Mouse (Mus musculus): ENCODE data around the gene Zswim8.

Gene Zswim8

DNA sequence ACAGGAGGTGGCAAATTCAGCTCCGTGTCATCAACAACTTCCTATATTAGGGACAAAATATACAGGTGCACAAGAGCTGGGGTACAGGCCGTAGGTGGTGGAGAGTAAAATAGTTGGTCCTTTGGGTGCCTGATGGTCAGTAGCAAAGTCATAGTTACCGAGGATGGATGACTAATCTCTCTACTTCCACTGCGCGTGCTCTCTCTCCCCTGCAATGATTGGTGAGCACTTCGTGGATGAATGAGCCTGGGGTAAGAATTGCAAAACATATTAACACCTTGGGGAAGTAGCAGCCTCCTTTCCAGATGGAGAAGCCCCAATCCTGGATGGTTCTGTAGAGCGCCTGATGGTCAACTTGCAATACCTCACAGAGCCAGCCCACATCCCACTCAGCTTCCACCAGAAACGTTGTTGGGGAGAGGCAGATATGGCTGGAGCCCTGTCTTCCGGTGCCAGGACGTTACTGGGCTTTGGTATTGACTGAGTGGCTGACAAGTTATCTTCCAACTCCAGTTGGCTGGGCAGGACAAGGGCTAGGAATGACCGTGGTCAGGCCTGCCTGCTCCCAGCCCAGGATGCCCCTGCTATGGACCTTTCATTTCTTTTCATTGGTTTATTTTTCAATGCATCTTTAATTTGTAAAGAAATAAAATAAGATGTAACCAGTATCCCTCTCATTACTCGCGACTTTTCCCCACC is 13.0 kb upstream of the Zswim8 start:
- 34% methylated on average over 13 of the region's 13 CpGs for WGBS

DNA sequence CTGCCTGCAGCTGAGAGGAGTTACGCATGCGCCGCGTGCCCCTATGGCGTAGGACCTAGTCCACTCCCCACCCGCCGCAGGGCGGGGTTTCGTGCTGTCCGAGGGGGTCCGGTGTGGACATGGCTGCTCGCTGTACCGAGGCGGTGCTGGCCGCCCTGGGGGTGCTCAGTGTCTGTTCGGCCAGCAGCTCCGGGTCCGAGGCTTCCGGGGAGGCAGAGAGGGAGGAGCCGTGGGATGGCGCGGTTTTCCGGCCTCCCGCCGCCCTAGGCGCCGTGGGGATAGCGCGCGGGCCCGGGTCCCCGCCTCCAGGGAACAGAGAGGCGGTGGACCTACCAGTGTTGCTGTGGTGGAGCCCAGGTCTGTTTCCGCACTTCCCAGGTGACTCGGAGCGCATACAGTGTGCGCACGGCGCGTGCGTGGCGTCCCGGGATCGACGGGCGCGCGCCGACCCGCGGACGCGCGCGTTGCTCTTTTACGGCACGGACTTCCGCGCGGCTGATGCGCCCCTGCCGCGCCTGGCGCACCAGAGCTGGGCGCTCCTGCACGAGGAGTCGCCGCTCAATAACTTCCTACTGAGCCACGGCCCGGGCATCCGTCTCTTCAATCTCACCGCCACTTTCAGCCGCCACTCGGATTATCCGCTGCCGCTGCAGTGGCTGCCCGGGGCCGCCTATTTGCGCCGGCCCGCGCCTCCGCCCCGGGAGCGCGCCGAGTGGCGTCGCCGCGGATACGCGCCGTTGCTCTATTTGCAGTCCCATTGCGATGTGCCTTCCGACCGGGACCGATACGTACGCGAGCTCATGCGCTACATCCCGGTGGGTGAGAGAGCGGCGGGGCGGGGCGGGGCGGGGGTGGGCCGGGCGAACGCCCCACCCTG is 12.2 kb upstream of the Zswim8 start, which contains the start of gene Fut11:
Gene Fut11 (plus strand): TSS at position 85 of the 877 bp plus-strand sequence.
- WGBS: under 1% methylated on average over 111 of the region's 111 CpGs

DNA sequence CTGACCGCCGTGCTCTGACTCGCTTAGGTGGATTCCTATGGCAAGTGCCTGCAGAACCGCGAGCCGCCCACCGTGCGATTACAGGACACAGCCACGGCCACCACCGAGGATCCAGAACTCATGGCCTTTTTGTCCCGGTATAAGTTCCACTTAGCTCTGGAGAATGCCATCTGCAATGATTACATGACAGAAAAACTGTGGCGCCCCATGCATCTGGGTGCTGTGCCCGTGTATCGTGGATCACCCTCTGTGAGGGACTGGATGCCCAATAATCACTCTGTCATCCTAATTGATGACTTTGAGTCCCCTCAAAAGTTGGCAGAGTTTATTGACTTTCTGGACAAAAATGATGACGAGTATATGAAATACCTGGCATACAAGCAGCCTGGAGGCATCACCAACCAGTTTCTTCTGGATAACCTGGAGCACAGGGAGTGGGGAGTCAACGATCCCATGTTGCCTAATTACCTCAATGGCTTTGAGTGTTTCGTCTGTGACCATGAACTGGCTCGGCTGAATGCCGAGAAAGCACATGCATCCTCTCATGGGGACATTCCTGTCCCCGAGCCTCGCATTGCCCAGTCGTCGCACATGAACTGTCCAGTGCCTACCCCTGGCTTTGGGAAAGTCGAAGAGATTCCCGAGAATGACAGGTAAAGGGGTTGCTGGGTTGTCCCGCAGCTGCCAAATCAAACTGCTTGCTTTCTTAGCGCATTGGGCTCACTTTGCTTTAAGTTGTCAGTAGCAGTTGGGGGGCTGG is 11.4 kb upstream of the Zswim8 start:
- whole genome bisulfite sequencing: 10% methylated on average over 27 of the region's 27 CpGs

DNA sequence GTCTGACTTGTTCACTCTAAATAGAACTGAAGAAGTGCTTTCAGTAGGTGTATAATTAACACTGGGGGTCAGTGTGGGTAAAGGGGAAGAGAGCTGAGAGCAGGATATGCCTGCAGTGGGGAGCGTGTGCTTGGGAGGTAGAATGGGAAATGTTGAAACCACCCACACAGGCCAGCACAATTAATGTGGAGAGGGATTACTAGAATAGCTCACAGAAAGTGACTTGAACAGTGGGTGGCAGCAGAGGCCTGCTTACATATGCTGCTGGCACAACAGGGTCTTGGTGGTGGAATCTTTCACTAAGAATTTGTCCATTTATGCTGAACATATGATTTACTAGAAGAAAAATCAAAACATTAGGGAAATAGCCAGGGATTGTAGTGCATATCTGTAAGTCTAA is 10.4 kb upstream of the Zswim8 start:
- 5% methylated on average over 1 of the region's 1 CpGs for WGBS

DNA sequence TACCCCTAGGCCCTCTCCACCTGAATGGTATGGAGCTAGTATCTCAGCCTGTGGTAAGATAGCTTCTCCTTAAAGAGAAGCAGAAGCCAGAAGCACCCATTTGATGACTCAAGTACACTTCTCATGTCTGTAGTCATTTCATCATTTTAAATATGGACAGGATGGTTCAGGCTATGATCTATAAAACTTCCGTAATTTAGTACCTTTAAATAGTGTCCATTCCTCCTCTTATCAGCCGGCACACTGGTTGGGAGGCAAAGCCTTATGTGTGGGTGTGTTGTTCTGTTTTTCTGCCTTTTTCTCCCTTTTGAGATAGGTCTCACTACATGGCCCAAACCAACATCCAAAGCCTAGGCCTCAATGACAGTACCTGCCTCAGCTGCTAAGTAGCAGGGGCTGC is 8.8 kb upstream of the Zswim8 start:
- 56% methylated on average over 2 of the region's 2 CpGs for WGBS

DNA sequence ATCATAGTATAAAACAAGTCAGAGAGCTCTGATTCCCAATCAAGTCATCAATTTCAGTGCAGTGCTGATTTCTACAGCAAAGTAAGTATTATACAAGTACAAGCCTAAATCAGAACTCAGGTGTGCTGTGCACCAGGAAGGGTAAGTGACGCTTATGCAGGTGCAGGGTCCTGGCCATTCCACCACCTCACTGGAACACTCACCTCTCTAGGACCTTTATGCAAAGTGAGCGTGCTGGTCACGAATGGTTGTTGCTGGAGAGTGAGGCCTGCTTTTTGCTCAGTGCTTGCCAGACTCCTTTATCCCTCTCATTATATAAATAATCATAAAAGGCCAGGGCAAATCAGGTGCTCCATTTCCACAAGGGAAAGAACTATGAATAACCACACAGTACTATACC is 7.0 kb upstream of the Zswim8 start:
- WGBS: 74% methylated on average over 3 of the region's 3 CpGs

DNA sequence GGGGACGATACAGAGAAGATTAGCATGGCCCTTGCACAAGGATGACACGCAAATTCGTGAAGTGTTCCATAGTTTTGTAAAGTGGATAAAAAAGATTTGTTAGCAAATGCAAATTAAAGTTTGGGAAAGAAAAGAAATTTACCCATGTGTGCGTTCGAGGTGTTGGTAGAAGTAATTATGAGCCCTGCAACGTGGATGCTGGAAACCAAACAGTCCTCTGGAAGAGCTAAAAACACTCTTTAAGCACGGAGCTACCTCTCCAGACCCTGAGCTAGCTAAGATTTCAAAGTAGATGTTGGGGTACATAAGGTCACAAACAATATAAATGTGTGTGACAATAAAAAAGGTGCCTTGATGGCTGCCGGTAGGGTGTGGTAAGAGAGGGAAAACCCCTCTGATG is 5.8 kb upstream of the Zswim8 start:
- WGBS: 46% methylated on average over 8 of the region's 8 CpGs

DNA sequence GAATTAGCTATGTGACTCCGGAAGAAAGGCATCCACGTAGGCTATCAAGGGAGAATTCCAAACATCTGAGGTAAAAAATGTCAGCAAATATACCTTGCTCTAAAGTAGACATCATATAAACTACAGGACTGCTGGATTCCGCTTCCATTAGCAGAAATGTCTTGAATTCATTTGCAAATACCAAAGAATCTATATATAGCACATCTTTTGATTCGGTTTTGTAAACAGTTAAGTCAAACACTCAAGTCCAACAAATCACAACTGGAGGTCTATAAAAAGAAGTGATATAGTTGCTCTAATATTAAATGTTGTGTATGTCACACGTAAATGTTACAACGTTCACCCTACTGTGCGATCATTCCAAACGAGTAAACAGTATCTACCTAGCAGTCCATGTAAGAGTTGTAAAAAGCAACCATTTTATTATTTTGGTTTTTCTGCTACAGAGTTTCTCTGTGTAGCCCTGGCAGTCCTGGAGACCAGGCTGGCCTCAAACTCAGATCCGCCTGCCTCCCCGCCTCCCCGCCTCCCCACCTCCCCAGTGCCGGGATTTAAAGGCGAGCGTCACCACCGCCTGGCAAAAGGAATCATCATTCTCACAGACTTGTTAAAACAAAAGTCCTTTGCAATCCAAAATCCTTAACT is 5.1 kb upstream of the Zswim8 start:
- 7% methylated on average over 15 of the region's 15 CpGs for WGBS

DNA sequence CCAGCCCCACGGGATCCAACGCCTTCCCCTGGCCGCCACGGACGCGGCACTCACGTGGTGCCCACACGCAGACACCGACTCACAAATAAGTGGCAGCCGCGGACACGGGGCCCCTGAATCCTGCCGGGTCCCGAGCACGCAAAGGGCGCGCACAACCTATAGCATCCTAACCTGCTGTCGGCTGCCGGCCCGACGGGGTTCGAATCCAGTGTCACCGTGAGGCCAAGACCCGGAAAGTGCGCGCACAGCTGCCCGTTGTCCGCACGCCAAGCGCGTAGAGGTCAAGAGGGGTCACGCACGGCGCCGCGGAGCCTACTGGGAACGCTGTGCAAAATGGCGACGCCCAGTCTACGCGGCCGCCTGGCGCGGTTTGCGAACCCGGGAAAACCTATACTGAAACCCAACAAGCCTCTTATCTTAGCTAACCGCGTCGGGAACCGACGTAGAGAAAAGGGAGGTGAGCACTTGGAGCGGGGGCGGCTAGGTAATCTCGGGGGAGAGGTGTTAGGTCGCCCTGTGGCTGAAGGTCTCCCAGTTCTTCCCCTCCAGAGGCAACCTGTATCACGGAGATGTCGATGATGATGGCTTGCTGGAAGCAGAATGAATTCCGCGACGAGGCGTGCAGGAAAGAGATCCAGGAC is 4.5 kb upstream of the Zswim8 start, which contains the start of gene Chchd1:
Gene Chchd1 (plus strand): TSS at position 266 of the 641 bp plus-strand sequence.
- WGBS: under 1% methylated on average over 61 of the region's 61 CpGs

DNA sequence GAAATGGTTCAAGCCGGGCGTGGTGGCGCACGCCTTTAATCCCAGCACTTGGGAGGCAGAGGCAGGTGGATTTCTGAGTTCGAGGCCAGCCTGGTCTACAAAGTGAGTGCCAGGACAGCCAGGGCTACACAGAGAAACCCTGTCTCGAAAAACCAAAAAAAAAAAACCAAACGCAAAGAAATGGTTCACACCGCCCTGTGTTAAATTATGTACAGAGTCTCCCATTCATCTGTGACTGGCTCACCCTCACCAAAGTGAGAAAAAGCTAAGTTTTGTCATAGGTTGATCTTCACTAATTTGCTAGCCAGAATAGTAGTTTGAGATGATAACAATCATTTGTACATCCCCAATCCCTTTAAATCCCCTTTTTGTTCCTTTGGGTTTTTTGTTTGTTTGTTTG is 3.9 kb upstream of the Zswim8 start:
- WGBS: 8% methylated on average over 8 of the region's 8 CpGs

DNA sequence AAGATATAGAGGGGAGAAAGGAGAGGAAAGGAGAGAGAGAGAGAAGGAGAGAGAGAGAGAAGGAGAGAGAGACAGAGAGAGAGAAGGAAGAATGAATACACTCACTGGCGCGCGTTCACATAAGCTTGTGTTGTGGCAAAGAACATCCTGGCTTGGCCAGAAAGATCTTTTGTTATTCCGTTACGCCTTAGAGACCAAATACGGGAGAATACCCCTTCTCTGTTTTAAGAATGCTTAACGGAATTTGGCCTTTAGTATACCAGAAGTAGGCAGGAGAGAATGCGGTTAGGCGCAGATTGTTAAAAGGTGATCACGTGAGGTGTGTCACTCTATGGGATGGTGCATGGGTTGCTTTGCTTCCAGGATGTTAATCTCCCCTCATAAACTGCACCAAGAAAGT is 887 bp downstream of the Zswim8 start:
- 1% methylated on average over 10 of the region's 10 CpGs for WGBS

DNA sequence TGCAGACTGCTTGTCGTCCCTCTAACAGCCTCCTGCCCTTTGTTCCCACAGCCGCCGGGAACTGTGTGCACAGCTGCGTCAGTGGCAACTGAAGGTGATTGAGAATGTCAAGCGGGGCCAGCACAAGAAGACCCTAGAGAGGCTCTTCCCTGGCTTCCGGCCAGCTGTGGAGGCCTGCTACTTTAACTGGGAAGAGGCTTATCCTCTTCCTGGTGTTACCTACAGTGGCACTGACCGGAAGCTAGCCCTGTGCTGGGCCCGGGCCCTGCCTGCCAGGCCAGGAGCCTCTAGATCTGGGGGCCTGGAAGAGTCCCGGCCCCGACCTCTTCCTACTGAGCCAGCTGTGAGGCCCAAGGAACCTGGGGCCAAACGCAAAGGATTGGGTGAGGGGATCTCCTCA is 6.5 kb downstream of the Zswim8 start:
- 77% methylated on average over 11 of the region's 11 CpGs for WGBS

DNA sequence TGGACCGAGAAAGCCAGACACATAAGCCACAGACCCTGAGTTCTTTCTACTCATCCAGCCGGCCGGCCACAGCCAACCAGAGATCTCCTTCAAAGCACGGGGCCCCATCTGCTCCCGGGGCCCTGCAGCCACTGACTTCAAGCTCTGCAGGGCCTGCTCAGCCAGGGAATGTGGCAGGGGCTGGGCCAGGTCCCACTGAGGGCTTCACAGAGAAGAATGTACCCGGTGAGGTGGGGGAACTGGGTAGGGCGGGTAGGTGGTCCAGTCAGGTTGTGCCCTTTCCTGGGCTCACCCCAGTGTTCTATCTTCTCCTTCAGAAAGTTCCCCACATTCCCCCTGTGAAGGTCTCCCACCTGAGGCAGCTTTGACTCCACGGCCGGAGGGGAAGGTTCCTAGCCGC is 11.1 kb downstream of the Zswim8 start:
- 90% methylated on average over 10 of the region's 10 CpGs for WGBS

DNA sequence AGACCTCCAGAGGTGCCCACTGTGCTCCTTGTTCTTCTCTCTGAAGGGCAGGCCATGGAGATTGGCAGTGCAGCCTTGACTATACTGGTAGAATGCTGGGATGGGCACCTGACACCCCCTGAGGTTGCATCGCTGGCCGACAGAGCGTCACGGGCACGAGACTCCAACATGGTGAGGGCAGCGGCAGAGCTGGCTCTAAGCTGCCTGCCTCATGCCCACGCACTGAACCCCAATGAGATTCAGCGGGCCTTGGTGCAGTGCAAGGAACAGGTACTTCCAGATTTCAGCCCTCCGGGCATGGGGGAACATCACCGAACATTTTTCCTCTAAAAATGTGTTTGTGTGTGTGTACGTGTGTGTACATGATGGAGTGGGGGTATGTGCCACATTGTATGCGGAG is 12.4 kb downstream of the Zswim8 start:
- 84% methylated on average over 12 of the region's 12 CpGs for WGBS

DNA sequence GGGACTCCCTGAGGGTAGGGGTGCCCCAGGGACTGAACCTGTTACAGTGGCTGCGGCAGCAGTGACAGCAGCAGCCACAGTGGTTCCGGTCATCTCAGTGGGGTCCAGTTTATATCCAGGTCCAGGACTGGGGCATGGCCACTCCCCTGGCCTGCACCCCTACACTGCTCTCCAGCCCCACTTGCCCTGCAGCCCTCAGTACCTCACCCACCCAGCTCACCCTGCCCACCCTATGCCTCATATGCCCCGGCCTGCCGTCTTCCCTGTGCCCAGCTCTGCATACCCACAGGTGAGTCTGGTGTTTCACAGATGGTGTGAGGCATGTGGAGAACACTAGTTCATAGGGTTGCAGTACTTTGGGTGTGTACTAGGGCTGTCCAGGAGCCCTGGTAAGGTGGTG is 14.0 kb downstream of the Zswim8 start:
- 91% methylated on average over 4 of the region's 4 CpGs for WGBS

DNA sequence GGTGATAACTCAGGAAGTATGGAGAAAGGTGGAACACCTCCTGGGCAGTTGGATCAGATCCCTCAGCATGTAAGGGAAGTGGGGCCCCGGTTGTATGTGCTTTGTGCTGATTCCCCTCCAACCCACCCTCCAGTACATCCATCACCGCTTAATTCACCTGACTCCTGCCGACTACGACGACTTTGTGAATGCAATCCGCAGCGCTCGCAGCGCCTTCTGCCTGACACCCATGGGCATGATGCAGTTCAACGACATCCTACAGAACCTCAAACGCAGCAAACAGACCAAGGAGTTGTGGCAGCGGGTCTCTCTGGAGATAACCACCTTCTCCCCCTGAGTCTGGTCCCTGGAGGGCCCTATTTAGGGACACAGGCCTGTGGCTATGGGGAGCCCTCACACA is 15.7 kb downstream of the Zswim8 start:
- 80% methylated on average over 12 of the region's 12 CpGs for WGBS

DNA sequence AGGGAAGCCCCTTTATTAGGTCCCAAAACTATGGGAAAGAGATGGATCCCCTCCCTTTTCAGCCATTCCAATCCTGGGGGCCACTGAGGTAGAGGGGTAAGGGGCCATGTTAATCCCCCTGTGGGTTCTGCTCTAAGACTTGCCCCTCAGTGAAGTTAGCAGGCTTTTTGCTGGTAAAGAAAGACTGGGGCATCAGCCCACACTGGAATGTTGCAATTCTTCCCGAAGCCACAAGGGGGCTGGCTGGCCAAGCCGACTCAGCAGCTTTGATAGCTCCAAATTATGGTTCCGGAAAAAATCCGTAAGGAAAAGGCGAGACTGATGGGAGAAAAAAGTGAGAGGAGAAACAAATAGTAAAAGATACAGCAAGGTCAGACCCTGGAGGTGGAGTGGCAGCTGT is 16.7 kb downstream of the Zswim8 start:
- WGBS: 4% methylated on average over 5 of the region's 5 CpGs

DNA sequence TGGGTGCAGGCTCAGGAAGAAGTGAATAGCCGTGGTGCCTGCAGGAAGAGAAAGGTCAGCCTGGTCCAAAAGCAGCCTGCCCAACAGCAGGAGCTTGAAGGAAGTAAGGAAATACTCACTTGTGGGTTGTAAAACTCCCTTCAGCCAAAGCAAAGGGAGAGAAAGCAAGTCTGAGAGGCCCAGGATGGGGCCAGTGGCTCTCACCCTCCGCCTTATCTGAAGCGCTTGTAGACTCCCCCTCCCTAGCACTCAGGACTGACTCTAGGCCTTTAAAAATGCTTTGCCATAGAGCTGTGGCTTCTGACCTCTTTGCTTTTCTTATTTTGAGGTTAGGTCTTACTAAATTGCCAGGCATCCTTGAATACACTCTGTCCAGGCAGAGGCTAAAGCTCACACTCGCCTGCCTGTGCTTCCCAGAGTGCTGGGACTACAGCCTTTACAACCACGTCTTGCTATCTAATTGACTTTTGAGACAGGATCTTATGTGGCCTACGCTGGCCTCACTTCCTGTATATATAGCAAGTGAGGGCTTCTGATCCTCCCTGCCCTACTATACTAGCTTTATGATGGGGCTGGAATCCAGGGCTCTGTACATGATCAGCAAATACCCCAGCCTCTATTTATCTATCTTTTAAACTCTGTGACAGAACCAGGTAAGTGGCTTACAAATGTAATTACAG is 18.4 kb downstream of the Zswim8 start:
- WGBS: 81% methylated on average over 6 of the region's 6 CpGs

DNA sequence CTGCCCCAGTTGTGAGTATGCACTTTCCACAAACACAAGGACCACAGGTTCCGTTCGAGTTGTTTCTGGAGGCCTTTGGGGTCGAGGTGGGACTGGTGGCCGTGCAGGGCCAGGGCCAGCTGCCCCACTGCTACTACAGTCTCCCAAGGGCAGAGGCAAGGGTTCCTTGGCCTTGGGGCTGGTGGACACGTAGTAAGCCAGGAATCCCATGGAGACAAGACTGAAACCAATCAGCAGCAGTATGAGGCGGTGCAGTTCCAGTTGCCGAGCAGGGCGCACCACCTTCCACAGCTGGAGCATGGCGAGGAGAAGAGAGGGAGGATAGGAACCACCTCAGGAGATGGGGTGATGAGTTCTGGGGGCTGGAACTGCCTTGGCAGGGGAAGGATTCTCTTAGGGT is 22.5 kb downstream of the Zswim8 start:
- WGBS: 91% methylated on average over 9 of the region's 9 CpGs

DNA sequence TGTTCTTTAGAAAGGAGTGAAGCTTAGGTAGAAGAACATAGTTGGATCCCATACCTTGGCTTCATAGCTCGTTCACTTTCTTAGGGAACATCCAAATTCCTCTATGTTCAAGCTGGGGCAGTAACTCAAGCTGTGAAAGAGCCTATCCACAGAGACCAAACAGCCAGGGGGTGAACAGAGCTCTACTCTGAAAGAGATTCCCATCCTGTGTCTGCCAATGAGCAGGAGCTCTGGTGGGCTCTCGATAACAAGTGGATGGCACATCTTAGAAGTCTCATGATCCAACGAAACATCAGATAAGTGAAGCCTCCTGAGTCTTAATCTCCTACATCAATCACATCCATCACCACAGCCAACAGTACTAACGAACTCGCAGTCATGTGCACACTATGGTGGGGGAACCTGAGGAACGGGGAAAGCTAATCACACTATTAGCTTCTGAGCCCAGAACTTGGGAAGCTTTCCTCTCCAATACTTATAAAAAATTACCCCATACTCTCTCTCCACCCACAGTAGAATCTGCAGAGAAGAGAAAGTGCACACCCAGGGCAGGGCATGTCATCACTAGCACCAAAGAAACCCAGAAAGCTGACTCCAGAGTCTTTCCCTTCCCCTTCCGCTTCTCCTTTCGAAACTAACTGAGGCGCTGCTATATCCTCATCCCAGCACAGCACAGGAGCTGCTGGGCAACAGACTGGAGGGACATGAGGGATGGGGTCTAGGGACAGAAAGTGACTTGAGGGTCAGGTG is 23.7 kb downstream of the Zswim8 start:
- WGBS: 80% methylated on average over 9 of the region's 9 CpGs
